Mouse (Mus musculus): ENCODE measurements around the gene Phf8. TPM values are rescaled to one million over a fixed set of nuclear protein-coding genes. Genes with fewer than 3 reads are reported as not detected.

Phf8 gene
- total RNA-seq (2023): 54.6 TPM

DNA sequence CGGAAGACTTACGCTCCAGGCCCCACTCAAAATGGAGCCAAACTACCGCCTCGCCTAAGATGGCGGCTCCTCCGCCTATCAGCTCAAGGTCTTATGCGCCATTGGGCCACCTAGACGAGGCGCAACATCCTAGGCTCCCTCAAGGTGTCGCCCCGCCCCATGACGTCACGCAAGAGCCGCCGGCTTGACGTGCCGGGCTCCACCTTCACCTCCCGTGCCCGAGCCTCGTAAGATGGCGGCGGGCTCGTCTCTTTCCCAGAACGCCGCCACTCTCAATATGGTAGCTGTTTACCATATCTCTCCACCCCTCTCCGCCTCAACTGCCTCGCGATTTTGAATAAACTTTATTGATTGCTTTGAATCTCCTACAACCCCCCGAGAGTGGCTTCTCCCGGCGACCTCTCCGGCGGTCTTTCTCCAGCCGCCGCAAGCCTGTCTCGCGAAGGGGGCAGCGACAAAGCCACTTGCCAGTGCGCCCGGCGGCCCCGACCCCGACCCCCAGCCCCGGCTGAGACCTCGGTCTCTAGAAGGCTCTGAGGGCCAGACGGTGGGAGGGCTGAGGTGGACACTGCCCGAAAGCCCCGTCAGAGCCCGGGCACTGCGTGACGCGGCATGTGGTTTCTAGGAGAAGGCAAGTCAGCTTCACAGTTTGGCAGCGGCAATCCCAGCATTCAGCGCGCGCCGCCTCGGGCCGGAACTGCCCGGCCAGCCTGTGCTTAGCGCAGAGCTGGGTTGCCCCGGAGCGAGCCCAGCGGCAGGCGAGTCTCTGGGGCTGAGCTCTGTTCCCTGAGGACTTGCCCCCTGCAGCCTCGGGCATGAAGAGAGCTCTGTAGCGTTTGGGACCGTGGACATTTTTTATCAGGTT lies at the start of gene Phf8:
Gene Phf8, plus strand, starts transcription at position 215 of the 865 bp plus-strand sequence.

Other genes with a start within 250 kb of the Phf8 start
- gene Fam120c, start 176.5 kb upstream of the Phf8 start, total RNA-seq (2023): 7.0 TPM

Measured in CD8-positive naive resting alpha-beta T cell, adult 57 days (primary cell).